Mouse (Mus musculus): ENCODE measurements at regions not wholly inside any gene's neighbourhood (a gene's known extent, or its start where the extent isn't known, plus 50 kb on each side); places are given as distances from the start of the nearest gene placed in this dataset.

DNA sequence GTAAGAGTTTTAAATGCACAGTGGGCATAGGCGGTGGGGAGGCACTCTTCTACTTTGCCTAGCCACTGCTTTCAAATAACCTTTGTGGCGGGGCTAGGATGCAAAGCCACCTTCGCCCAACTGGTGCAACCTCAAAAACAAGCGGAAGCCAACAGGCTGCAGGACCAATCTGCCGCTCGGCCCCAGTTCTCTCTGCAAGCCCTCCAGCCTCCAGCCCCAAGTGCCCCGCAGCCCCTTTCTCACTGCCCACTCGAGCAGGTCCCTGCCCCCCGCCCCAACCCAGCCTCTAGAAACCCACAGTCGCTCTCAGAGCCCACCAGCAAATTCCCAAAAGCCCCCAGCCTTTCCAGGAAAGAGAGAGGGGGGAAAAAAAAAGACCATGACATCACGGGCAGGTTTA, 89.6 kb upstream of the Ssbp2 start:
- TF ChIP-seq NRF1 (IDR thresholded peaks at IDR 0.05; ENCODE audit: insufficient read depth, low read depth, low read length, poor library complexity, severe bottlenecking) = no peak
- no peak for TF ChIP-seq MYC (IDR thresholded peaks at IDR 0.05; ENCODE audit: low read depth, low read length)
- TF ChIP-seq USF2 (IDR thresholded peaks at IDR 0.05; ENCODE audit: borderline replicate concordance in 1 of 2, insufficient read depth in 1 of 2, low read depth in 1 of 2, low read length in 2 of 2) = no peak
- TF ChIP-seq USF1 (IDR thresholded peaks at IDR 0.05; ENCODE audit: low read depth, low read length) = no peak
- no peak for TF ChIP-seq MYB (IDR thresholded peaks at IDR 0.05; ENCODE audit: low read depth, low read length)
- no peak for TF ChIP-seq ZMIZ1 (IDR thresholded peaks at IDR 0.05; ENCODE audit: low read depth, low read length)
- TF ChIP-seq JUND (IDR thresholded peaks at IDR 0.05; ENCODE audit: low read depth, low read length) = no peak
- TF ChIP-seq BHLHE40 (IDR thresholded peaks at IDR 0.05; ENCODE audit: borderline replicate concordance, low read depth, low read length) = no peak
- no peak for TF ChIP-seq POLR2AphosphoS5 (IDR thresholded peaks at IDR 0.05; ENCODE audit: borderline replicate concordance, low read depth, low read length)
- TF ChIP-seq E2F4 (IDR thresholded peaks at IDR 0.05; ENCODE audit: borderline replicate concordance, low read depth, low read length) = no peak
- TF ChIP-seq ZNF384 (IDR thresholded peaks at IDR 0.05; ENCODE audit: low read depth, low read length) = no peak
- no peak for TF ChIP-seq ETS1 (IDR thresholded peaks at IDR 0.05; ENCODE audit: low read depth, low read length)
- TF ChIP-seq SIN3A (IDR thresholded peaks at IDR 0.05; ENCODE audit: low read length) = no peak
- no peak for TF ChIP-seq CHD1 (IDR thresholded peaks at IDR 0.05; ENCODE audit: low read depth, low read length)
- TF ChIP-seq GABPA (IDR thresholded peaks at IDR 0.05; ENCODE audit: low read depth, low read length) = no peak
- peak; percentile 34 for DNase-seq (ENCODE audit: low read depth, low spot score)
- peaks cover 2% of the 10 kb centered on the region; the same call in 1 of the 2 replicates for H3K79me2 ChIP-seq (ENCODE audit: control insufficient read depth, insufficient read depth, low read length, poor library complexity)
- H3K27me3 ChIP-seq (ENCODE audit: control insufficient read depth in 1 of 2, insufficient read depth in 2 of 2, low read length in 2 of 2) = no peaks in the 10 kb centered on the region
- peak overlapping the region; percentile 73 for H3K9ac ChIP-seq (ENCODE audit: control insufficient read depth, low read depth, low read length, poor library complexity, severe bottlenecking)
- H3K4me3 ChIP-seq (ENCODE audit: control insufficient read depth in 1 of 2, insufficient read depth in 1 of 2, low read depth in 2 of 2, low read length in 2 of 2) = peak overlapping the region; percentile 65 to 76
- H3K36me3 ChIP-seq (ENCODE audit: control insufficient read depth in 1 of 2, insufficient read depth in 2 of 2, low read length in 2 of 2) = peaks cover 0 to 7% of the 10 kb centered on the region in 2 experiments; a peak in 2 of 4 replicates
- no peaks in the 10 kb centered on the region for H3K9me3 ChIP-seq (replicated peaks; ENCODE audit: insufficient read depth, low read length)
- peaks cover 2 to 11% of the 10 kb centered on the region in 2 experiments; a peak in 3 of 4 replicates for H3K4me1 ChIP-seq (ENCODE audit: control insufficient read depth in 1 of 2, insufficient read depth in 2 of 2, low read length in 2 of 2)
- H3K27ac ChIP-seq (ENCODE audit: control insufficient read depth, low read depth, low read length) = peak overlapping the region; percentile 77

- peaks cover 2 to 11% of the 10 kb centered on the region in 2 experiments; a peak in 3 of 4 replicates for H3K4me1 ChIP-seq (ENCODE audit: control insufficient read depth in 1 of 2, insufficient read depth in 2 of 2, low read length in 2 of 2)
- peaks cover 0 to 7% of the 10 kb centered on the region in 2 experiments; a peak in 2 of 4 replicates for H3K36me3 ChIP-seq (ENCODE audit: control insufficient read depth in 1 of 2, insufficient read depth in 2 of 2, low read length in 2 of 2)
- H3K9me3 ChIP-seq (replicated peaks; ENCODE audit: insufficient read depth, low read length) = no peaks in the 10 kb centered on the region
- peaks cover 2% of the 10 kb centered on the region; the same call in 1 of the 2 replicates for H3K79me2 ChIP-seq (ENCODE audit: control insufficient read depth, insufficient read depth, low read length, poor library complexity)
- peak overlapping the region; percentile 77 for H3K27ac ChIP-seq (ENCODE audit: control insufficient read depth, low read depth, low read length)
- H3K4me3 ChIP-seq (ENCODE audit: control insufficient read depth in 1 of 2, insufficient read depth in 1 of 2, low read depth in 2 of 2, low read length in 2 of 2) = peak overlapping the region; percentile 65 to 76
- H3K27me3 ChIP-seq (ENCODE audit: control insufficient read depth in 1 of 2, insufficient read depth in 2 of 2, low read length in 2 of 2) = no peaks in the 10 kb centered on the region
- peak overlapping the region; percentile 73 for H3K9ac ChIP-seq (ENCODE audit: control insufficient read depth, low read depth, low read length, poor library complexity, severe bottlenecking)
- DNase-seq (ENCODE audit: low read depth, low spot score) = peak; percentile 91
- peak; percentile 8; the same call in 1 of the 2 replicates for TF ChIP-seq ZMIZ1 (IDR thresholded peaks at IDR 0.05; ENCODE audit: low read depth, low read length)
- no peak for TF ChIP-seq USF2 (IDR thresholded peaks at IDR 0.05; ENCODE audit: borderline replicate concordance in 1 of 2, insufficient read depth in 1 of 2, low read depth in 1 of 2, low read length in 2 of 2)
- peak; percentile 25; the same call in 1 of the 2 replicates for TF ChIP-seq KAT2A (conservative IDR thresholded peaks at IDR 0.05; ENCODE audit: low read depth, low read length)
- no peak for TF ChIP-seq BHLHE40 (IDR thresholded peaks at IDR 0.05; ENCODE audit: borderline replicate concordance, low read depth, low read length)
- TF ChIP-seq SMC3 (IDR thresholded peaks at IDR 0.05; ENCODE audit: low read depth, low read length) = peak; percentile 13
- TF ChIP-seq MXI1 (IDR thresholded peaks at IDR 0.05; ENCODE audit: low read depth, low read length) = peak; percentile 56; the same call in 1 of the 2 replicates
- no peak for TF ChIP-seq MAFK (IDR thresholded peaks at IDR 0.05; ENCODE audit: borderline replicate concordance, low read depth, low read length)
- TF ChIP-seq TCF12 (IDR thresholded peaks at IDR 0.05; ENCODE audit: low read depth, low read length) = no peak
- TF ChIP-seq POLR2AphosphoS5 (IDR thresholded peaks at IDR 0.05; ENCODE audit: borderline replicate concordance, low read depth, low read length) = no peak
- peak in 1 of 2 experiments; percentile 38; a peak in 2 of 4 replicates for TF ChIP-seq EP300 (IDR thresholded peaks at IDR 0.05; ENCODE audit: low read depth in 1 of 2, low read length in 2 of 2)
- TF ChIP-seq NELFE (IDR thresholded peaks at IDR 0.05; ENCODE audit: low read depth, low read length) = peak; percentile 53; the same call in 1 of the 2 replicates
- no peak for TF ChIP-seq GATA1 (IDR thresholded peaks at IDR 0.05; ENCODE audit: low read depth, low read length)
- TF ChIP-seq NRF1 (IDR thresholded peaks at IDR 0.05; ENCODE audit: insufficient read depth, low read depth, low read length, poor library complexity, severe bottlenecking) = no peak
- TF ChIP-seq JUND (IDR thresholded peaks at IDR 0.05; ENCODE audit: low read depth, low read length) = no peak
- TF ChIP-seq POLR2AphosphoS2 (IDR thresholded peaks at IDR 0.05; ENCODE audit: low read length) = no peak
- TF ChIP-seq RAD21 (IDR thresholded peaks at IDR 0.05; ENCODE audit: low read depth, low read length) = no peak; the same call in 1 of the 2 replicates
- no peak for TF ChIP-seq CHD2 (IDR thresholded peaks at IDR 0.05; ENCODE audit: low read length)
- peak; percentile 88 for TF ChIP-seq ELF1 (IDR thresholded peaks at IDR 0.05; ENCODE audit: low read depth, low read length)
- TF ChIP-seq UBTF (IDR thresholded peaks at IDR 0.05; ENCODE audit: borderline replicate concordance, insufficient read depth, low read depth, low read length) = no peak
- TF ChIP-seq ETS1 (IDR thresholded peaks at IDR 0.05; ENCODE audit: low read depth, low read length) = peak; percentile 85
Measured at GRCm38 (mm10) chr13:91370886-91371595, 89.0 kb upstream of the Ssbp2 start.

Measured in MEL (cell line).